Mouse (Mus musculus) heart, embryonic 10.5 days (tissue): ENCODE results near the gene Gzf1. TPM values are rescaled to one million over a fixed set of nuclear protein-coding genes. Genes with fewer than 3 reads are reported as not detected.

Source experiments
- DNase-seq: peaks from one replicate; pipeline ENCODE4 v3.0.0-alpha.2; 2017; ENCODE audit warnings: low spot score
- H3K27ac ChIP-seq: fragments of 300-500 bp; sonication (generic); 2 replicates; pipeline ENCODE4 v1.5.1; 2016; ENCODE audit warnings: mild to moderate bottlenecking
- H3K27me3 ChIP-seq: fragments of 300-500 bp; sonication (generic); 2 replicates; pipeline ENCODE4 v1.6.1; 2016; ENCODE audit warnings: mild to moderate bottlenecking; ENCODE audit not compliant: poor library complexity, insufficient read depth, severe bottlenecking
- H3K36me3 ChIP-seq: fragments of 300-500 bp; sonication (generic); 2 replicates; pipeline ENCODE4 v1.6.1; 2016; ENCODE audit warnings: mild to moderate bottlenecking, moderate library complexity
- H3K4me1 ChIP-seq: fragments of 300-500 bp; sonication (generic); 2 replicates; pipeline ENCODE4 v1.6.1; 2016; ENCODE audit warnings: mild to moderate bottlenecking
- H3K4me3 ChIP-seq: fragments of 300-500 bp; sonication (generic); 2 replicates; pipeline ENCODE4 v1.5.1; 2016; ENCODE audit warnings: mild to moderate bottlenecking, moderate library complexity
- H3K9me3 ChIP-seq: fragments of 300-500 bp; sonication (generic); 2 replicates; pipeline ENCODE4 v1.6.1; 2016; ENCODE audit warnings: mild to moderate bottlenecking, moderate library complexity
- WGBS: fragments of 180-500 bp; shearing (Covaris S2); methylation state at CpG from one replicate; pipeline ENCODE4 v1.1.7; 2016; 5-methylcytosine and 5-hydroxymethylcytosine counted together
- polyA plus RNA-seq: library from polyadenylated mRNA; unstranded; fragments of >200 nt; fragmentation: Nextera tagmentation; extraction: Ambion mirVana; gene quantifications from 2 replicates; pipeline ENCODE4 v1.2.1, GENCODE M21; 2016

The Gzf1 gene
- polyA plus RNA-seq, 1 experiment from 2014 or later: 18.3 TPM

- peaks cover 33% of the 10 kb centered on the region for H3K4me1 ChIP-seq
- no peaks in the 10 kb centered on the region for H3K27me3 ChIP-seq
- no peaks in the 10 kb centered on the region for H3K9me3 ChIP-seq
- H3K36me3 ChIP-seq: peaks cover 45% of the 10 kb centered on the region
- no peak for DNase-seq
- no peak overlapping the region for H3K4me3 ChIP-seq
- H3K27ac ChIP-seq: no peak overlapping the region
- 78% methylated on average over 1 of the region's 1 CpGs for WGBS
These were observed 2.2 kb downstream of the Gzf1 start for GRCm38 (mm10) chr2:148683031-148683430.

- no peak overlapping the region for H3K4me3 ChIP-seq
- no peaks in the 10 kb centered on the region for H3K9me3 ChIP-seq
- H3K4me1 ChIP-seq: peaks cover 18% of the 10 kb centered on the region
- no peak overlapping the region for H3K27ac ChIP-seq
- DNase-seq: no peak
- H3K27me3 ChIP-seq: no peaks in the 10 kb centered on the region
- H3K36me3 ChIP-seq: peaks cover 64% of the 10 kb centered on the region
- WGBS: 95% methylated on average over 2 of the region's 2 CpGs
These were observed 4.1 kb downstream of the Gzf1 start for GRCm38 (mm10) chr2:148684972-148685371.

DNA sequence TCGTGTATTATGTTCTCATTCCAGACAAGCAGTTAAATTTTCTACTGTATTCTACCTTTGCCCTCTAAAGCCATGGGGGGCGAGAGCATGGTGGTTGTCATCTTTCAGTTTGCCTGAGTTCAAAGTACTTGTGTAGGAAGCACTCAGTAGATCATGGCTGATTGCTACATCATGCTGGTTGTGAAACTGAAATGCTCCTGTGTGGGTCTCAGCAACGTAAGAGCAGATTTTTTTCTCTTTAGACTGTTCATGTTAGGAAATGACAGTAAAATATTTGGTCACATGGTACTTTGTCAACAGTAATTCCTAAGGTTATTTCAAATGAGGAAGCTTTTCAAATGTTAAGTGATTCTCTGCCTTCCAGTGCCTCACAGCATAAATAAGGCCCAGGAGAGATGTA lies 4.9 kb downstream of the Gzf1 start:
- Histone ChIP-seq H3K9me3 (no peaks in the 10 kb centered on the region), H3K27me3 (no peaks in the 10 kb centered on the region), H3K4me3 (no peak overlapping the region), H3K4me1 (peaks cover 12% of the 10 kb centered on the region), H3K36me3 (peaks cover 71% of the 10 kb centered on the region), H3K27ac (no peak overlapping the region)
- 93% methylated on average over 3 of the region's 3 CpGs for WGBS
- DNase-seq: no peak

GRCm38 (mm10) chr2:148686862-148687261 lies 6.0 kb downstream of the Gzf1 start:
- Histone ChIP-seq H3K4me3 (no peak overlapping the region), H3K9me3 (no peaks in the 10 kb centered on the region), H3K4me1 (peaks cover 7% of the 10 kb centered on the region), H3K27me3 (no peaks in the 10 kb centered on the region), H3K27ac (no peak overlapping the region), H3K36me3 (peaks cover 82% of the 10 kb centered on the region)
- 92% methylated on average over 1 of the region's 1 CpGs for WGBS
- DNase-seq: no peak

- Histone ChIP-seq H3K4me3 (no peak overlapping the region), H3K36me3 (peaks cover 90% of the 10 kb centered on the region)
- DNase-seq: no peak
These were observed 7.1 kb downstream of the Gzf1 start for GRCm38 (mm10) chr2:148687971-148688370.

DNA sequence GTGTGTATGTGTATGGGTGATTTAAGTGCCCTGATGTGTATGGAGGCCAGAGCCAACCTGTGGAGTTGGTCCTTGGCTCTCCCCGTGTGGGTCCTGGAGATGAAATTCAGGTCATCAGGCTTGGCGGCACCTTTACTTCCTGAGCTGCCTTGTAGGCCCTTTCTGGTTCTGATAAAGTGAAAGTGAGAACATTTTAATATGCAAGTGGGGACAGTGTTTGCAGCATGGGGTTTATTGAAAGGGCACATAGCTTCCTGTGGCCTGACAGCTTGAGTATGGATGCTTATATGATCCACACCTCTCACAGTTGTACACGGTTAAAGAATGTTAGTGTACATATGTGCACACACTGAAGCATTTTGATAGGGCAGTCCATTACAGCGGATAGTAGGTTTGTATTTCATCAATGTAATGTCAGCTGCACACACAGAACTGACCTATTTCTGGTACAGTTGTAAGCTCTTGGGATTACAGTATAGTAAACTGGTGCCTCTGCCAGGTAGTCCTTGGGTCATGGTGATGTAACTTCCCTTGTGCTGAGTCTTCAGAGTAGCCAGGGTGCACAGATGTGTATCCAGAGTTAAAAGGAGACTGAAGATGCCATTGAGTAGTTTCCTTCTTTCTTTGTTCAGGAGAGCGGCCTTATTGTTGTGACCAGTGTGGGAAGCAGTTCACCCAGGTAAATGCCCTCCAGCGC lies 8.8 kb downstream of the Gzf1 start:
- WGBS: 94% methylated on average over 6 of the region's 6 CpGs
- Histone ChIP-seq H3K9me3 (no peaks in the 10 kb centered on the region), H3K36me3 (peaks cover 80% of the 10 kb centered on the region), H3K4me1 (no peaks in the 10 kb centered on the region), H3K4me3 (no peak overlapping the region), H3K27ac (no peak overlapping the region), H3K27me3 (no peaks in the 10 kb centered on the region)
- DNase-seq: no peak

More at GRCm38 (mm10) chr2:148687971-148688370, 7.1 kb downstream of the Gzf1 start:
- H3K27ac ChIP-seq: no peak overlapping the region
- no peaks in the 10 kb centered on the region for H3K4me1 ChIP-seq
- 96% methylated on average over 5 of the region's 5 CpGs for WGBS
- H3K9me3 ChIP-seq: no peaks in the 10 kb centered on the region
- no peaks in the 10 kb centered on the region for H3K27me3 ChIP-seq

- peaks cover 81% of the 10 kb centered on the region for H3K36me3 ChIP-seq
- H3K9me3 ChIP-seq: no peaks in the 10 kb centered on the region
- no peak overlapping the region for H3K4me3 ChIP-seq
- no peak overlapping the region for H3K27ac ChIP-seq
- no peak for DNase-seq
- no peaks in the 10 kb centered on the region for H3K27me3 ChIP-seq
- H3K4me1 ChIP-seq: no peaks in the 10 kb centered on the region
- WGBS: 91% methylated on average over 3 of the region's 3 CpGs
These were observed 9.5 kb downstream of the Gzf1 start for GRCm38 (mm10) chr2:148690291-148690690.

- Histone ChIP-seq H3K4me3 (no peak overlapping the region), H3K36me3 (peaks cover 81% of the 10 kb centered on the region), H3K27me3 (no peaks in the 10 kb centered on the region), H3K27ac (no peak overlapping the region), H3K4me1 (no peaks in the 10 kb centered on the region), H3K9me3 (no peaks in the 10 kb centered on the region)
- no peak for DNase-seq
- 93% methylated on average over 5 of the region's 5 CpGs for WGBS
These were observed 10.0 kb downstream of the Gzf1 start for GRCm38 (mm10) chr2:148690781-148691180.

GRCm38 (mm10) chr2:148698571-148698970 lies 17.7 kb downstream of the Gzf1 start:
- WGBS: 87% methylated on average over 5 of the region's 5 CpGs
- Histone ChIP-seq H3K36me3 (peaks cover 49% of the 10 kb centered on the region), H3K9me3 (no peaks in the 10 kb centered on the region)

DNA sequence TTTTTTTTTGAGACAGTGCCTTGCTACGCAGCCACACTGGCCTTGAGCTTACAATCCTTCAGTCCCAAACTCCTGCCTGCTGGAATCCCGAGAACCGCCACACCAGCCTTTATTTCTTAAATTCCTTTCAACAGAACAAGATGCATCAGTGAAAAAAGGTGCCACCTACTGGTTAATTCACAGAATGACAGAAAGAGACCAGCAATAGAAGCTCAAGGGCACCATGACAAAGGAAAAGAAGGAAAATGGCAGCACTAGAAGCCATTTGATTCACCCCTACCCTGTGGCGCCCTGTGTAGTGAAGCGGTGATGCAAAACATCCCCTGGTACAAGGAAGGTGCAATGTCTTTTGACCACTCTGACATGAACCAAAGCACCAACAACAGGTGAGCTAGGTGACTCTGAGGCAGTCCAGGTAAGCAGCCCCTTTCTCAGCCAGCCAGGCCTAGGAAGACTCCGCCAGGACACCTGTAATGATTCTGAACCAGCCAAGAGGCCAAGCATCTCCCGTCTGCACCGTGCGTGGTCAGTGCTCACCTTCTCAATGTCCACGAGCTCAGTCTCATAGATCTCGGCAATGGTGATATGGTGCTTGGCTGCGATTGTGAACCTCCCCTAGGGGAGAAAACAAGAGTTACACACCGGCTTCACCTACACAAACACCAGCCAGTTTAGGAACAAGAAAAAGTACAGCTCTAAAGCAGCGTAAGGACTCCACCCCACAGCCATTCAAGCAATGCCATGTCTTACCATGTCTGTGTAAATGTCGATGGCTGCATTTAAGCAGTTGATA lies 25.8 kb downstream of the Gzf1 start:
- WGBS: 81% methylated on average over 15 of the region's 15 CpGs
- no peaks in the 10 kb centered on the region for H3K4me1 ChIP-seq
- no peak for DNase-seq
- H3K27me3 ChIP-seq: no peaks in the 10 kb centered on the region
- H3K27ac ChIP-seq: no peak overlapping the region
- H3K36me3 ChIP-seq: peaks cover 20% of the 10 kb centered on the region; the same call in 1 of the 2 replicates
- H3K9me3 ChIP-seq: no peaks in the 10 kb centered on the region
- no peak overlapping the region for H3K4me3 ChIP-seq

More at GRCm38 (mm10) chr2:148698571-148698970, 17.7 kb downstream of the Gzf1 start:
- H3K27ac ChIP-seq: no peak overlapping the region
- H3K27me3 ChIP-seq: no peaks in the 10 kb centered on the region
- no peak for DNase-seq
- H3K4me1 ChIP-seq: no peaks in the 10 kb centered on the region
- no peak overlapping the region for H3K4me3 ChIP-seq

DNA sequence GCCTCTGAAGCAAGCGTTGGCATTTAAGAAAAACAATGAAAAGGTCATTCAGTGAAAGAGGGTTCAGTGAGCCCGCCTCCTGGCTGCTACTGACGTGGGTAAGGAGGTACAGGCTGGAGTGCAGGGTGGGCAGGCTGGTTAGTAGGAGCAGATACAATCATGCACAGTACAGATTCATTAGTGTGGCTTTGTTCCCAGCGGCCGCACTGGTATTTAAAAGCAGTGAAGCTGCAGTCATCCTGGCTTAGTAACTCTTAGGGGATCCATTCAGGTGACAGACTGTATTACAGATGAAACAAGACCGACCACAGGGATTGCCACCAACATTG lies 26.3 kb downstream of the Gzf1 start:
- WGBS: 85% methylated on average over 6 of the region's 6 CpGs
- no peak overlapping the region for H3K27ac ChIP-seq

DNA sequence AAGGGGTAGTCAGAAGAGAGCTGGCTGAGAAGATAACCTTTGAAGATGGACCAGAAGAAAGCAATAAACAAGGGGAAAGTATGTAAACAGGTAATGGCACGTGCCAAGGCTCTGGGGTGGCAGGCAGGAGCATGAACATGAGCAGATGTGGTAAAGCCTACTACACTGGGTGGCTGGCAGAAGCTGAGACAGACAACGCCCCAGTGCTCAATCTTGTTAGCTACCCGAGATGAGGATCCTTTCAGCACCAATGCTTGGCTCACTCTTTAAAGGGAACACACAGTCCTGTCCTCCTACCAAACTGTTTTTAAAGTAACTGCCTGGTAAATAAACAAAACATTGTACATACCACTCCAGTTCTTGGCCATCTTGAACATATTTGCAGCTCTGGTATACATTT lies 31.5 kb downstream of the Gzf1 start:
- Histone ChIP-seq H3K9me3 (no peaks in the 10 kb centered on the region), H3K4me3 (no peak overlapping the region), H3K27ac (no peak overlapping the region), H3K4me1 (peaks cover 6% of the 10 kb centered on the region; the same call in 1 of the 2 replicates), H3K27me3 (no peaks in the 10 kb centered on the region), H3K36me3 (peaks cover 11% of the 10 kb centered on the region; the same call in 1 of the 2 replicates)
- no peak for DNase-seq
- WGBS: 82% methylated on average over 3 of the region's 3 CpGs

More for the DNA sequence above, 26.3 kb downstream of the Gzf1 start:
- H3K36me3 ChIP-seq: peaks cover 20% of the 10 kb centered on the region; the same call in 1 of the 2 replicates
- H3K27me3 ChIP-seq: no peaks in the 10 kb centered on the region
- H3K9me3 ChIP-seq: no peaks in the 10 kb centered on the region
- no peak for DNase-seq
- H3K4me1 ChIP-seq: no peaks in the 10 kb centered on the region
- H3K4me3 ChIP-seq: no peak overlapping the region

DNA sequence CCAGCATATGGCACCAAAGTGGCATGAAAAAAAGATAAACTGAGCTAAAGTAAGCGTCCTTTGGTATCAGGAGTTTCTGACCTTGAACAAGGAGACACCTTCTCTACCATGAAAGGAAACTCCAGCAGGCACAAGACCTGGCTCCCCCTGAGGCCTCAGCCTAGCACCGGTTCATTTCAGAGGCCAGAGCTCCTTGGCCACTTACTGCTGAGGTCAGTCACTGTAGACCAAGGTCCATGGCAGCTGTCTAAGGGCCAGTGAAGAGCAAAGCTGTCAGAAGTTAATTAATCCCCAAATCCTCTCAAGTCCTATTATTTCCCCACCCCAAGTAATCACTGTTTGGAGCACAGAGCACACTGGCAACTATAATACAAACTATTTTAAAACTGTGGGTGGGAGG lies 36.2 kb downstream of the Gzf1 start:
- no peaks in the 10 kb centered on the region for H3K9me3 ChIP-seq
- no peaks in the 10 kb centered on the region for H3K27me3 ChIP-seq
- no peak overlapping the region for H3K27ac ChIP-seq
- WGBS: 43% methylated on average over 2 of the region's 2 CpGs
- no peak for DNase-seq
- no peaks in the 10 kb centered on the region for H3K36me3 ChIP-seq
- no peak overlapping the region for H3K4me3 ChIP-seq
- peaks cover 9% of the 10 kb centered on the region; the same call in 1 of the 2 replicates for H3K4me1 ChIP-seq
